Mouse (Mus musculus): ENCODE measurements around the gene Als2. TPM values are rescaled to one million over a fixed set of nuclear protein-coding genes. Genes with fewer than 3 reads are reported as not detected.

Gene Als2
- polyA plus RNA-seq, 1 experiment from 2014 or later, result 19.6 TPM

GRCm38 (mm10) chr1:59243770-59244169 lies 6.7 kb upstream of the Als2 start:
- no peak overlapping the region for H3K4me3 ChIP-seq (replicated peaks)
- no peaks in the 10 kb centered on the region for H3K36me3 ChIP-seq
- H3K4me1 ChIP-seq (replicated peaks), result no peaks in the 10 kb centered on the region
- no peak overlapping the region for H3K4me2 ChIP-seq (replicated peaks)
- ATAC-seq, result no peak
- no peak overlapping the region for H3K9ac ChIP-seq (replicated peaks)
- no peak overlapping the region for H3K27ac ChIP-seq
- 62% methylated on average over 2 of the region's 2 CpGs for WGBS
- H3K27me3 ChIP-seq, result no peaks in the 10 kb centered on the region
- H3K9me3 ChIP-seq, result 0 out of 2 replicates have a peak, but pooled peaks cover 3% of the 10 kb centered on the region

- peak overlapping the region; percentile 63 for H3K4me2 ChIP-seq (replicated peaks)
- under 1% methylated on average over 19 of the region's 19 CpGs for WGBS
- H3K36me3 ChIP-seq, result no peaks in the 10 kb centered on the region
- H3K27ac ChIP-seq, result no peak overlapping the region
- H3K27me3 ChIP-seq, result no peaks in the 10 kb centered on the region
- 0 out of 2 replicates have a peak, but pooled peaks cover 3% of the 10 kb centered on the region for H3K9me3 ChIP-seq
- ATAC-seq, result peak; percentile 44
- peak overlapping the region; percentile 45 for H3K9ac ChIP-seq (replicated peaks)
- H3K4me3 ChIP-seq (replicated peaks), result peak overlapping the region; percentile 58
- peaks cover 14% of the 10 kb centered on the region for H3K4me1 ChIP-seq (replicated peaks)
Observed at GRCm38 (mm10) chr1:59237614-59238211, 682 bp upstream of the Als2 start.

- Histone ChIP-seq H3K9me3 (no peaks in the 10 kb centered on the region), H3K36me3 (peaks cover 8% of the 10 kb centered on the region; the same call in 1 of the 2 replicates), H3K27ac (no peak overlapping the region), H3K4me3 (replicated peaks) (no peak overlapping the region), H3K9ac (replicated peaks) (no peak overlapping the region), H3K4me2 (replicated peaks) (no peak overlapping the region), H3K27me3 (no peaks in the 10 kb centered on the region), H3K4me1 (replicated peaks) (no peaks in the 10 kb centered on the region)
- no peak for ATAC-seq
- 41% methylated on average over 4 of the region's 4 CpGs for WGBS
Observed at GRCm38 (mm10) chr1:59229187-59229586, 7.8 kb downstream of the Als2 start.

GRCm38 (mm10) chr1:59228552-59228951 lies 8.5 kb downstream of the Als2 start:
- Histone ChIP-seq H3K9me3 (no peaks in the 10 kb centered on the region), H3K27ac (no peak overlapping the region), H3K4me3 (replicated peaks) (no peak overlapping the region), H3K9ac (replicated peaks) (no peak overlapping the region), H3K27me3 (no peaks in the 10 kb centered on the region), H3K4me2 (replicated peaks) (no peak overlapping the region), H3K36me3 (peaks cover 8% of the 10 kb centered on the region; the same call in 1 of the 2 replicates), H3K4me1 (replicated peaks) (no peaks in the 10 kb centered on the region)
- ATAC-seq, result no peak
- WGBS, result 85% methylated on average over 7 of the region's 7 CpGs

- Histone ChIP-seq H3K27me3 (no peaks in the 10 kb centered on the region), H3K9me3 (no peaks in the 10 kb centered on the region), H3K4me2 (replicated peaks) (no peak overlapping the region), H3K4me1 (replicated peaks) (no peaks in the 10 kb centered on the region), H3K9ac (replicated peaks) (no peak overlapping the region), H3K36me3 (peaks cover 7% of the 10 kb centered on the region), H3K4me3 (replicated peaks) (no peak overlapping the region), H3K27ac (no peak overlapping the region)
- ATAC-seq, result no peak
- WGBS, result 94% methylated on average over 7 of the region's 7 CpGs
Observed at GRCm38 (mm10) chr1:59222101-59222825, 14.8 kb downstream of the Als2 start.

GRCm38 (mm10) chr1:59221591-59221990 lies 15.4 kb downstream of the Als2 start:
- H3K27ac ChIP-seq, result no peak overlapping the region
- WGBS, result 97% methylated on average over 2 of the region's 2 CpGs

GRCm38 (mm10) chr1:59220371-59220770 lies 16.7 kb downstream of the Als2 start:
- Histone ChIP-seq H3K36me3 (peaks cover 20% of the 10 kb centered on the region), H3K4me2 (replicated peaks) (no peak overlapping the region), H3K9me3 (no peaks in the 10 kb centered on the region), H3K4me3 (replicated peaks) (no peak overlapping the region), H3K4me1 (replicated peaks) (no peaks in the 10 kb centered on the region), H3K27me3 (no peaks in the 10 kb centered on the region), H3K9ac (replicated peaks) (no peak overlapping the region), H3K27ac (no peak overlapping the region)
- 63% methylated on average over 3 of the region's 3 CpGs for WGBS
- no peak for ATAC-seq

More at GRCm38 (mm10) chr1:59221591-59221990, 15.4 kb downstream of the Als2 start:
- Histone ChIP-seq H3K4me1 (replicated peaks) (no peaks in the 10 kb centered on the region), H3K4me3 (replicated peaks) (no peak overlapping the region), H3K9ac (replicated peaks) (no peak overlapping the region), H3K9me3 (no peaks in the 10 kb centered on the region), H3K36me3 (peaks cover 10% of the 10 kb centered on the region), H3K27me3 (no peaks in the 10 kb centered on the region), H3K4me2 (replicated peaks) (no peak overlapping the region)
- ATAC-seq, result no peak

- Histone ChIP-seq H3K4me3 (replicated peaks) (no peak overlapping the region), H3K27me3 (no peaks in the 10 kb centered on the region), H3K4me1 (replicated peaks) (no peaks in the 10 kb centered on the region), H3K36me3 (peaks cover 35% of the 10 kb centered on the region), H3K9ac (replicated peaks) (no peak overlapping the region), H3K4me2 (replicated peaks) (no peak overlapping the region), H3K9me3 (no peaks in the 10 kb centered on the region), H3K27ac (no peak overlapping the region)
- ATAC-seq, result no peak
- 93% methylated on average over 11 of the region's 11 CpGs for WGBS
Observed at GRCm38 (mm10) chr1:59215446-59215845, 21.6 kb downstream of the Als2 start.

- Histone ChIP-seq H3K27ac (no peak overlapping the region), H3K27me3 (no peaks in the 10 kb centered on the region), H3K9me3 (no peaks in the 10 kb centered on the region), H3K36me3 (peaks cover 44% of the 10 kb centered on the region), H3K4me1 (replicated peaks) (no peaks in the 10 kb centered on the region), H3K4me2 (replicated peaks) (no peak overlapping the region), H3K4me3 (replicated peaks) (no peak overlapping the region), H3K9ac (replicated peaks) (no peak overlapping the region)
- no peak for ATAC-seq
- 60% methylated on average over 1 of the region's 1 CpGs for WGBS
Observed at GRCm38 (mm10) chr1:59212951-59213350, 24.1 kb downstream of the Als2 start.

- Histone ChIP-seq H3K27me3 (no peaks in the 10 kb centered on the region), H3K4me2 (replicated peaks) (no peak overlapping the region), H3K9ac (replicated peaks) (no peak overlapping the region), H3K4me3 (replicated peaks) (no peak overlapping the region), H3K4me1 (replicated peaks) (no peaks in the 10 kb centered on the region), H3K27ac (no peak overlapping the region), H3K9me3 (no peaks in the 10 kb centered on the region), H3K36me3 (peaks cover 41% of the 10 kb centered on the region)
- WGBS, result 90% methylated on average over 5 of the region's 5 CpGs
- ATAC-seq, result no peak
Observed at GRCm38 (mm10) chr1:59212076-59212779, 24.8 kb downstream of the Als2 start.

GRCm38 (mm10) chr1:59211651-59212050 lies 25.4 kb downstream of the Als2 start:
- H3K27ac ChIP-seq, result no peak overlapping the region
- peaks cover 42% of the 10 kb centered on the region for H3K36me3 ChIP-seq
- H3K4me2 ChIP-seq (replicated peaks), result no peak overlapping the region
- H3K9me3 ChIP-seq, result no peaks in the 10 kb centered on the region
- H3K4me3 ChIP-seq (replicated peaks), result no peak overlapping the region
- no peaks in the 10 kb centered on the region for H3K4me1 ChIP-seq (replicated peaks)
- no peak for ATAC-seq
- no peaks in the 10 kb centered on the region for H3K27me3 ChIP-seq
- WGBS, result 86% methylated on average over 4 of the region's 4 CpGs
- no peak overlapping the region for H3K9ac ChIP-seq (replicated peaks)

GRCm38 (mm10) chr1:59208331-59208730 lies 28.7 kb downstream of the Als2 start:
- 97% methylated on average over 1 of the region's 1 CpGs for WGBS
- ATAC-seq, result no peak
- H3K27me3 ChIP-seq, result no peaks in the 10 kb centered on the region
- H3K4me1 ChIP-seq (replicated peaks), result no peaks in the 10 kb centered on the region
- no peak overlapping the region for H3K4me2 ChIP-seq (replicated peaks)
- no peak overlapping the region for H3K9ac ChIP-seq (replicated peaks)
- peaks cover 28% of the 10 kb centered on the region for H3K36me3 ChIP-seq
- no peak overlapping the region for H3K27ac ChIP-seq
- no peak overlapping the region for H3K4me3 ChIP-seq (replicated peaks)
- H3K9me3 ChIP-seq, result no peaks in the 10 kb centered on the region

All from midbrain, embryonic 13.5 days (tissue).